Mouse (Mus musculus): ENCODE results near the gene Zzef1.

- TF ChIP-seq CTCF (IDR thresholded peaks at IDR 0.05; ENCODE audit: low read depth) (no peak), EP300 (IDR thresholded peaks at IDR 0.05; ENCODE audit: low read depth) (no peak)
These were observed 96.6 kb downstream of the Zzef1 start for GRCm38 (mm10) chr11:72892623-72893022.

Measured in liver, embryonic 14.5 days (tissue).